Mouse (Mus musculus): ENCODE data around the gene Abcc10.

The Abcc10 gene

GRCm38 (mm10) chr17:46255147-46255546, 73.0 kb downstream of the Abcc10 start:
- DNase-seq, result no peak

GRCm38 (mm10) chr17:46254106-46254505, 74.0 kb downstream of the Abcc10 start:
- no peak for DNase-seq

DNA sequence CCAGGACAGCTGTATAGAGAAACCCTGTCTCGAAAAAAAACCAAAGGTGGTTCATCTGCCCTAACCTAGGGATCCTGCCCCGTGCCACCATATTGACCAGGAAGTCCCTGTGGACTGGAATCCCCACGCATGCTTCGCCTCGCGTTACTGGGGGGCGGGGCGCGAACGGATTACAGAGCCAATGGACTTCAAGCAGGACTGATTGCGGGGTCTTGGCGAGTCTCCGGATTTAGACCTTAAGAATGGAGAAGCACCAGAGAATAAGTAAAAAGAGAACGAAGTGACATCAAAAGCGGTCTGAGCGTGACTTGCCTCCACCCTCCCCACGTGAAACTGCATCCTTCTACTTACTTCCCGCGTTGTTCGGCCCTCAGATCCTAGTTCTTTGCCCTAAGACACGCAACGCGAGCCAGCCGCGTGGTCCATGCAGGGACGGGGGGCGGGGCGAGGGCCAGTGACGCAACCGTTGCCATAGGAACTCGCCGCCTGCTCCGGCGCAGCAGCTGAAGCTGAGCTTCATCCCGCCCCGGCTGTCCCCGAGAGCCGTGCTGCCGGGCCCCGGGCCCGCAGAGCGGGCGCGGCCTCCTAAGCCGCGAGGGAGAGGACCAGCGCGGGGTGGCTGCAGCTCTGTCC, 74.6 kb downstream of the Abcc10 start, which contains the start of gene Lrrc73:
TSS of gene Lrrc73 (plus strand) at position 80 of the 633 bp plus-strand sequence.
- DNase-seq, result peak; percentile 87

Data from kidney, adult 9 months (tissue).